Mouse (Mus musculus): ENCODE data around the gene Bbx. TPM values are rescaled to one million over a fixed set of nuclear protein-coding genes. Genes with fewer than 3 reads are reported as not detected.

Bbx gene
- total and polyA plus RNA-seq, 3 experiments: 6.5 to 36.0 (median 9.2) TPM

DNA sequence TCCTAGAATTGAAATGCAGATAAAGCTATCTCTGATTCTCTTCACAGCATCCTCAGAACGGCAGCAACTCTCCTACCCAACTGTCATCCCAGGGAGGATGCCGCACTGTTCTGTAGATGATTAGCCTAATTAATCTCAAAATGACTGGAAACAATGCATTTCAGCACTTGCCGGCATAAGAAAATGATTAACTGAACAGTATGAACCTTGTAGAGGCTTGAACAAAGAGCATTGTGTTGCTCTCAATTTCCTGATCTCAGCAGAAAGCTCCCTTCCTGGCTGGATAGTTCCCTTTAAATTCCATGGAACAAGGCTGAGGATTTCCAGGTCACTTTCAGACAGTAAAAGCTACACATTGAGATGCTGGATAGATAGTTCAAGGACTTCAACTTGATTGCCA lies 197.0 kb downstream of the Bbx start:
- no peaks in the 10 kb centered on the region for H3K4me1 ChIP-seq (ENCODE audit: control insufficient read depth in 1 of 2, insufficient read depth in 2 of 2, low read length in 2 of 2)
- H3K9ac ChIP-seq (ENCODE audit: control insufficient read depth, low read depth, low read length, poor library complexity, severe bottlenecking): no peak overlapping the region
- H3K4me3 ChIP-seq (ENCODE audit: control insufficient read depth in 1 of 2, insufficient read depth in 1 of 2, low read depth in 2 of 2, low read length in 2 of 2): no peak overlapping the region
- no peak for TF ChIP-seq CHD1 (IDR thresholded peaks at IDR 0.05; ENCODE audit: low read depth, low read length)
- TF ChIP-seq E2F4 (IDR thresholded peaks at IDR 0.05; ENCODE audit: borderline replicate concordance, low read depth, low read length): no peak
- H3K36me3 ChIP-seq (ENCODE audit: control insufficient read depth in 1 of 2, insufficient read depth in 2 of 2, low read length in 2 of 2): peaks cover 0 to 2% of the 10 kb centered on the region in 2 experiments; a peak in 2 of 4 replicates
- H3K27me3 ChIP-seq (ENCODE audit: control insufficient read depth in 1 of 2, insufficient read depth in 2 of 2, low read length in 2 of 2): no peaks in the 10 kb centered on the region
- H3K79me2 ChIP-seq (ENCODE audit: control insufficient read depth, insufficient read depth, low read length, poor library complexity): no peaks in the 10 kb centered on the region
- no peak overlapping the region for H3K27ac ChIP-seq (ENCODE audit: control insufficient read depth, low read depth, low read length)
- no peak for DNase-seq (ENCODE audit: low read depth, low spot score)
- H3K9me3 ChIP-seq (replicated peaks; ENCODE audit: insufficient read depth, low read length): no peaks in the 10 kb centered on the region

- no peaks in the 10 kb centered on the region for H3K9me3 ChIP-seq (replicated peaks; ENCODE audit: insufficient read depth, low read length)
- no peak overlapping the region for H3K9ac ChIP-seq (ENCODE audit: control insufficient read depth, low read depth, low read length, poor library complexity, severe bottlenecking)
- peaks cover 0 to 3% of the 10 kb centered on the region in 2 experiments; a peak in 1 of 4 replicates for H3K4me1 ChIP-seq (ENCODE audit: control insufficient read depth in 1 of 2, insufficient read depth in 2 of 2, low read length in 2 of 2)
- no peak overlapping the region for H3K4me3 ChIP-seq (ENCODE audit: control insufficient read depth in 1 of 2, insufficient read depth in 1 of 2, low read depth in 2 of 2, low read length in 2 of 2)
- DNase-seq (ENCODE audit: low read depth, low spot score): no peak
- H3K36me3 ChIP-seq (ENCODE audit: control insufficient read depth in 1 of 2, insufficient read depth in 2 of 2, low read length in 2 of 2): peaks cover 0 to 4% of the 10 kb centered on the region in 2 experiments; a peak in 1 of 4 replicates
- no peak overlapping the region for H3K27ac ChIP-seq (ENCODE audit: control insufficient read depth, low read depth, low read length)
- no peaks in the 10 kb centered on the region for H3K79me2 ChIP-seq (ENCODE audit: control insufficient read depth, insufficient read depth, low read length, poor library complexity)
- TF ChIP-seq TAL1 (IDR thresholded peaks at IDR 0.05; ENCODE audit: low read length): no peak
- TF ChIP-seq E2F4 (IDR thresholded peaks at IDR 0.05; ENCODE audit: borderline replicate concordance, low read depth, low read length): no peak
- TF ChIP-seq BHLHE40 (IDR thresholded peaks at IDR 0.05; ENCODE audit: borderline replicate concordance, low read depth, low read length): no peak
- TF ChIP-seq USF2 (IDR thresholded peaks at IDR 0.05; ENCODE audit: borderline replicate concordance in 1 of 2, insufficient read depth in 1 of 2, low read depth in 1 of 2, low read length in 2 of 2): no peak
- TF ChIP-seq NELFE (IDR thresholded peaks at IDR 0.05; ENCODE audit: low read depth, low read length): no peak
- no peak for TF ChIP-seq CTCF (IDR thresholded peaks at IDR 0.05 in 2 of 3, conservative IDR thresholded peaks at IDR 0.05 in 1 of 3; ENCODE audit: control insufficient read depth in 1 of 3, insufficient read depth in 1 of 3, low read depth in 2 of 3, low read length in 3 of 3, poor library complexity in 1 of 3, severe bottlenecking in 1 of 3)
- TF ChIP-seq POLR2A (IDR thresholded peaks at IDR 0.05; ENCODE audit: control insufficient read depth in 1 of 2, insufficient read depth in 1 of 2, low read depth in 1 of 2, low read length in 2 of 2, poor library complexity in 1 of 2): no peak
- TF ChIP-seq MEF2A (IDR thresholded peaks at IDR 0.05; ENCODE audit: extremely low read depth, insufficient replicate concordance, low read depth, low read length, poor library complexity, severe bottlenecking): no peak
- TF ChIP-seq GATA1 (IDR thresholded peaks at IDR 0.05; ENCODE audit: low read depth, low read length): no peak
- TF ChIP-seq POLR2AphosphoS5 (IDR thresholded peaks at IDR 0.05; ENCODE audit: borderline replicate concordance, low read depth, low read length): no peak
- TF ChIP-seq EP300 (IDR thresholded peaks at IDR 0.05; ENCODE audit: low read depth in 1 of 2, low read length in 2 of 2): no peak
- TF ChIP-seq SIN3A (IDR thresholded peaks at IDR 0.05; ENCODE audit: low read length): no peak
- no peak for TF ChIP-seq RCOR1 (IDR thresholded peaks at IDR 0.05; ENCODE audit: low read depth, low read length)
- no peaks in the 10 kb centered on the region for H3K27me3 ChIP-seq (ENCODE audit: control insufficient read depth in 1 of 2, insufficient read depth in 2 of 2, low read length in 2 of 2)
These were observed 201.6 kb downstream of the Bbx start for GRCm38 (mm10) chr16:50230624-50231023.

DNA sequence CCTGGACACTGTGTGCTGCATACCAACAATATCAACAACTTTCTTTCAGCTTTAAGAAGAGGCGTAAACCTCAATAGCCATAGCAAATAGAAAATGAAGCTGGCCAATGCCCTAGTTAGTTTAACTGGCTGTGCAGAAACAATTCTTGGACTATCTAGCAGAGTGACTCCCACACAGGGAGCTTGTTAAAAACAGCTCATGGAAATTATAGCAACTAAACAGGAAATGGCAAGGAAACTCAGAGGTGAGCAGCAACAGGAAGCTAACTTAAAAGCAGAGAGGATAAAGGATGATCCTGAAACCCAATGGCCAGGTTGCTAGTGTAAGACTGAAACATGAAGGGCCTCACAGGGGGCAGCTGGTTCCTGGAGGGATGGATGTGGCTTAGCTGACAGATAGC lies 203.4 kb downstream of the Bbx start:
- Histone ChIP-seq H3K9me3 (replicated peaks; ENCODE audit: insufficient read depth, low read length) (no peaks in the 10 kb centered on the region), H3K4me3 (ENCODE audit: control insufficient read depth in 1 of 2, insufficient read depth in 1 of 2, low read depth in 2 of 2, low read length in 2 of 2) (no peak overlapping the region), H3K79me2 (ENCODE audit: control insufficient read depth, insufficient read depth, low read length, poor library complexity) (no peaks in the 10 kb centered on the region), H3K27me3 (ENCODE audit: control insufficient read depth in 1 of 2, insufficient read depth in 2 of 2, low read length in 2 of 2) (no peaks in the 10 kb centered on the region), H3K9ac (ENCODE audit: control insufficient read depth, low read depth, low read length, poor library complexity, severe bottlenecking) (no peak overlapping the region), H3K27ac (ENCODE audit: control insufficient read depth, low read depth, low read length) (no peak overlapping the region), H3K36me3 (ENCODE audit: control insufficient read depth in 1 of 2, insufficient read depth in 2 of 2, low read length in 2 of 2) (peaks cover 0 to 7% of the 10 kb centered on the region in 2 experiments; a peak in 3 of 4 replicates), H3K4me1 (ENCODE audit: control insufficient read depth in 1 of 2, insufficient read depth in 2 of 2, low read length in 2 of 2) (peaks cover 0 to 3% of the 10 kb centered on the region in 2 experiments; a peak in 1 of 4 replicates)
- TF ChIP-seq SMC3 (IDR thresholded peaks at IDR 0.05; ENCODE audit: low read depth, low read length) (no peak), MYC (IDR thresholded peaks at IDR 0.05; ENCODE audit: low read depth, low read length) (no peak), USF2 (IDR thresholded peaks at IDR 0.05; ENCODE audit: borderline replicate concordance in 1 of 2, insufficient read depth in 1 of 2, low read depth in 1 of 2, low read length in 2 of 2) (no peak), NRF1 (IDR thresholded peaks at IDR 0.05; ENCODE audit: insufficient read depth, low read depth, low read length, poor library complexity, severe bottlenecking) (no peak), KAT2A (conservative IDR thresholded peaks at IDR 0.05; ENCODE audit: low read depth, low read length) (no peak)
- DNase-seq (ENCODE audit: low read depth, low spot score): no peak

All from MEL (cell line).